Mouse (Mus musculus) embryonic facial prominence, embryonic 14.5 days (tissue): ENCODE results near the gene Map4k5. TPM values are rescaled to one million over a fixed set of nuclear protein-coding genes. Genes with fewer than 3 reads are reported as not detected.

Experiments
- ATAC-seq: fragments of 200-750 bp; cut with Nextera tagmentation; 2 replicates; pipeline ENCODE4 v1.8.0; 2017; ENCODE audit warnings: low read depth, moderate number of reproducible peaks, moderate TSS enrichment
- DNase-seq: peaks from one replicate; pipeline ENCODE4 v3.0.0-alpha.2; 2015; ENCODE audit warnings: low spot score
- H3K27ac ChIP-seq: fragments of 300-500 bp; sonication (generic); replicated peaks from 2 replicates; pipeline ENCODE4 v1.5.1; 2014; ENCODE audit warnings: low read depth, mild to moderate bottlenecking, low read length, moderate library complexity
- H3K27me3 ChIP-seq: fragments of 300-500 bp; sonication (generic); replicated peaks from 2 replicates; pipeline ENCODE4 v1.6.1; 2014; ENCODE audit warnings: low read length; ENCODE audit not compliant: control insufficient read depth, insufficient read depth
- H3K36me3 ChIP-seq: fragments of 300-500 bp; sonication (generic); 2 replicates; pipeline ENCODE4 v1.6.1; 2014; ENCODE audit warnings: low read length, mixed read lengths; ENCODE audit not compliant: control insufficient read depth, insufficient read depth
- H3K4me1 ChIP-seq: fragments of 300-500 bp; sonication (generic); 2 replicates; pipeline ENCODE4 v1.6.1; 2014; ENCODE audit warnings: antibody characterized with exemption, low read length; ENCODE audit not compliant: control insufficient read depth, insufficient read depth
- H3K4me2 ChIP-seq: fragments of 300-500 bp; sonication (generic); 2 replicates; pipeline ENCODE4 v1.6.1; 2014; ENCODE audit warnings: low read depth, mild to moderate bottlenecking, low read length, moderate library complexity, mixed read lengths
- H3K4me3 ChIP-seq: fragments of 300-500 bp; sonication (generic); 2 replicates; pipeline ENCODE4 v1.5.1; 2014; ENCODE audit warnings: low read depth, mild to moderate bottlenecking, low read length
- H3K9ac ChIP-seq: fragments of 300-500 bp; sonication (generic); 2 replicates; pipeline ENCODE4 v1.6.1; 2014; ENCODE audit warnings: low read depth, mild to moderate bottlenecking, low read length, moderate library complexity, mixed read lengths
- H3K9me3 ChIP-seq: fragments of 300-500 bp; sonication (generic); 2 replicates; pipeline ENCODE4 v1.6.1; 2016; ENCODE audit warnings: low read length; ENCODE audit not compliant: control insufficient read depth
- WGBS: fragments of 180-500 bp; shearing (Covaris S2); extraction: QIAGEN DNeasy Blood & Tissue Kit; methylation state at CpG from one replicate; pipeline ENCODE4 v1.1.7; 2014; 5-methylcytosine and 5-hydroxymethylcytosine counted together
- polyA plus RNA-seq: library from polyadenylated mRNA; unstranded; fragments of >200 nt; fragmentation: Nextera tagmentation; extraction: Ambion mirVana; gene quantifications from 2 replicates; pipeline ENCODE4 v1.2.1, GENCODE M21; 2014

The Map4k5 gene
- polyA plus RNA-seq, 1 experiment from 2014 or later: 45.2 TPM

DNA sequence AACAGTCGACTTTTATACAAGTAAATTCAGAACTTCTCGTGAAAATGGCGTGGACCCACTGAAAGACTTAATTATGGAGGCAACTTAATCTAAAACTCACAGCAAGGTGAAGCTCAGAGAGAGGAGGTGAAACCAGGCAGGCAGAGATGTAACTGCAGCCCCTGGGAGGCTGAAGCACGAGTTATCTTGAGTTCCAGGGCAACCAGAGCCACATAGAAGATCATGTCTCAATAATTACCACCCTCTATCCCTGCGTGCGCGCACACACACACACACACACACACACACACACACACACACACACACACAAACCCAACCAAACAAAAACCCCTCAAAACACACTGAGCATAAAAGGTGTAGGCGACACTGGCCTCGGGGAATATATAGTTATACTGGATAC, 46.5 kb downstream of the Map4k5 start:
- DNase-seq: no peak
- Histone ChIP-seq H3K9ac (no peak overlapping the region), H3K36me3 (peaks cover 65% of the 10 kb centered on the region)

DNA sequence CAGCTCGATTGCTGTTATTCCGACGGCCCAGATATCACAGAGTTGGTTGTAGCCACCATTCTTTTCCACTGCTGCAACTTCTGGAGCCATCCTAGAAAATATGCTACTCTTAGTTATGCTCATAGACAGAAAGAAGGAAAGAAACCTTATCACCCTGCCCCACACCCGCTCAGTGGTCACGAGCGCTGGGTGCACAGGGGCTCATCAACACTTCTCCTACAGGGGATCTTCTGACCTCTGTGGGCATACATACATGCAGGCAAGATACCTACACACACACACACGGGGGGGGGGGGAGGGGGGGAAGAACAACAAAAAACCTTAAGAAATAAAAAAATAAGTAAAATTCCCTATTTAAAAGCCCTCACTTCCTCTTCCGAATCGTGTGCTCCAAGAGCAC, 47.3 kb downstream of the Map4k5 start:
- Histone ChIP-seq H3K4me3 (no peak overlapping the region), H3K9me3 (no peaks in the 10 kb centered on the region), H3K4me1 (no peaks in the 10 kb centered on the region; the same call in 1 of the 2 replicates), H3K27ac (no peak overlapping the region), H3K9ac (no peak overlapping the region), H3K36me3 (peaks cover 62% of the 10 kb centered on the region), H3K4me2 (no peak overlapping the region), H3K27me3 (no peaks in the 10 kb centered on the region)
- ATAC-seq: no peak
- DNase-seq: no peak
- 87% methylated on average over 9 of the region's 9 CpGs for WGBS

More for the DNA sequence above, 46.5 kb downstream of the Map4k5 start:
- Histone ChIP-seq H3K27me3 (no peaks in the 10 kb centered on the region), H3K4me1 (no peaks in the 10 kb centered on the region; the same call in 1 of the 2 replicates), H3K4me3 (no peak overlapping the region), H3K9me3 (no peaks in the 10 kb centered on the region), H3K27ac (no peak overlapping the region), H3K4me2 (no peak overlapping the region)
- ATAC-seq: no peak
- 95% methylated on average over 9 of the region's 9 CpGs for WGBS

DNA sequence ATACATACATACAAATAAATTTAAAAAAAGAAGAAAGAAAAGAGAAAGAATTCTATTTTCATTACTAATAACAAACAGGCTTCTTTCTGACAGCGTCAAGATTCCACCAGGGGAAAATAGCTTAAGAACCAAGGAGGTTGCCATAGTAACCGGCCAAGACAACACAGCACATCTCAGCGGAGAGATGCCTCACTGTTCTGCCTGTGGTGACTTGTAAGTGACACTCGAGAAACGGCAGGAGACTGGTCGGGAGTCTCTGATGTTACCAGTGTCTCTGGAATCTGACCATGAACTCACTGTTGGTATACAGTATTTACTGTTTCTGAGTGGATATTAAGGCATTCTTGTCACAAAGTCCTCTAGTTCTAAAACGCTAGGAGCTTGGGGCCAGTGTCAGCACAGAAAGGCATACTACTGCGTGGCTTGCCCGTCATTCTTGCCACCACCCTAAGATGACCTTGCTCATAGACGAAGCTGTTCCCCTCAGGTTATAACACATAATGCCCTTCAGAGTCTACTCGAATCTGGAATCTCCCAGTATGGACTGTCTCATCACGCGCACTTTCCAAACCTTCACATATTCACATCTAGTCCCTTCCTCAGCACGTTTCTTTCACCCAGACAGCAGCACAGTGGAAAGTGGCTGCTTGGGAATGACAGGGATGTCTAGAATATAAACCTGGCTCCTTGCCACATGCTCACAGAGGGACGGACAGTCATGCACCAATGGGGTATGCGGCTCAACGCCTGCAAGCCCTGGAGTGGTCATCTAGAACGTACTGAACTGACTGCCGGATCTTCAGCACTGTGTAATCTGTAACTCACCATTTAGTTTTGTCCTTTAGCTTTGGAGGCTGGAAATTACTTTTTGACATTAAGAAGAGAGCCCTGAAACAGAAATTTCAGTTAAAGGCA, 49.2 kb downstream of the Map4k5 start:
- Histone ChIP-seq H3K4me2 (no peak overlapping the region), H3K4me1 (no peaks in the 10 kb centered on the region; the same call in 1 of the 2 replicates), H3K4me3 (no peak overlapping the region), H3K9ac (no peak overlapping the region), H3K36me3 (peaks cover 68% of the 10 kb centered on the region), H3K27me3 (no peaks in the 10 kb centered on the region), H3K27ac (no peak overlapping the region), H3K9me3 (no peaks in the 10 kb centered on the region)
- peak; percentile 83 for DNase-seq
- ATAC-seq: peak; percentile 76; the same call in 1 of the 2 replicates
- WGBS: 68% methylated on average over 19 of the region's 19 CpGs

DNA sequence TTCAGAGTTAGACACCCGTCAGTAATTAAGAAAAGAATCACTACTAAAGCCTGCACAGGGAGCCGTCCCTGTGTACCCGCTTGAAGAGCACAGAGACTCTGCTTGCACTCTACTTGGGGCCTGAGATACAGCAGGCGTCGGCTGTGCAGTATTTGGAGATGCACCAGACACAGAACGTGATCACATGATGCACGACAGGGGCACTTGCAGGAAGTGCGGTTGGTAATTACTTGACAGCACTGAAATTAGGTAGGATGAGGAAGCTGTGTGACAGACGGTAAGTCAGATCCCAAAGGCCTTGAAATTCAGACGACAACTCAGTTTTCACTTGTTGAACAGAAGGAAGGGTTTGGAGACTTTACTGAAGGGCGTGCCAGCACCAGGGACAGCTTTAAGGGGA, 54.6 kb downstream of the Map4k5 start:
- H3K36me3 ChIP-seq: peaks cover 70% of the 10 kb centered on the region
- H3K4me1 ChIP-seq: no peaks in the 10 kb centered on the region; the same call in 1 of the 2 replicates
- ATAC-seq (no peak), DNase-seq (no peak)
- H3K27me3 ChIP-seq: no peaks in the 10 kb centered on the region
- no peak overlapping the region for H3K27ac ChIP-seq
- H3K9me3 ChIP-seq: no peaks in the 10 kb centered on the region
- H3K4me3 ChIP-seq: no peak overlapping the region
- H3K9ac ChIP-seq: no peak overlapping the region
- no peak overlapping the region for H3K4me2 ChIP-seq
- 72% methylated on average over 11 of the region's 11 CpGs for WGBS

DNA sequence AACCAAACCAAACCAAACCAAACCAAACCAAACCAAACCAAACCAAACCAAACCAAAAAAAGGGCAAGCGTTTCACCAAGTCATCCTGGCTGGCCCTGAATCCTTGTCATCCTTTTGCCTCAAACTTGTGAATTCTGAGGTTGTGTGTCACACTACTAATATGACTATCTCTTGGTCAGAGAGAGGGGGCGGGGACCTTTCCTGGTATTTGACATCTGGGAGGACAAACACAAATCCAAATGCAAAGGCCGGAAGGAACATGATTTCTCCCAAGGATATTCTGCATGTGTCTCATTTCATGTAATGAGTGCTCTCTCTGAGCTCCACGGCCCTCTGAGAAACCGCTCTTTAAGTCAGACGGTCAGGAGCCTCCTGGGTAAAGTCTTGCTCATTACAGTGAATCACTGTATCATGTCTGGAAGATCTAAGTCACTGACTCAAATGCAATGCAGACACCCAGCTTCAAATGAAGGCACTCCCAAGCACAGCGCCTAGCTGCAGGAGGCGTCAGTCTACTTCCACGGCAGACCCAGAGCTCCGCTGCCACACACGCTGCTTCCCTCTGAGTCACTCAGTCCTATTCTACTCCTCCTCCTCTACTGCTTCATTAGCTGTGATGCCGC, 58.9 kb downstream of the Map4k5 start:
- Histone ChIP-seq H3K4me1 (no peaks in the 10 kb centered on the region), H3K27me3 (no peaks in the 10 kb centered on the region), H3K27ac (no peak overlapping the region), H3K36me3 (peaks cover 82% of the 10 kb centered on the region), H3K9me3 (no peaks in the 10 kb centered on the region), H3K4me3 (no peak overlapping the region), H3K9ac (no peak overlapping the region), H3K4me2 (no peak overlapping the region)
- DNase-seq: no peak
- WGBS: 83% methylated on average over 12 of the region's 12 CpGs
- ATAC-seq: no peak

DNA sequence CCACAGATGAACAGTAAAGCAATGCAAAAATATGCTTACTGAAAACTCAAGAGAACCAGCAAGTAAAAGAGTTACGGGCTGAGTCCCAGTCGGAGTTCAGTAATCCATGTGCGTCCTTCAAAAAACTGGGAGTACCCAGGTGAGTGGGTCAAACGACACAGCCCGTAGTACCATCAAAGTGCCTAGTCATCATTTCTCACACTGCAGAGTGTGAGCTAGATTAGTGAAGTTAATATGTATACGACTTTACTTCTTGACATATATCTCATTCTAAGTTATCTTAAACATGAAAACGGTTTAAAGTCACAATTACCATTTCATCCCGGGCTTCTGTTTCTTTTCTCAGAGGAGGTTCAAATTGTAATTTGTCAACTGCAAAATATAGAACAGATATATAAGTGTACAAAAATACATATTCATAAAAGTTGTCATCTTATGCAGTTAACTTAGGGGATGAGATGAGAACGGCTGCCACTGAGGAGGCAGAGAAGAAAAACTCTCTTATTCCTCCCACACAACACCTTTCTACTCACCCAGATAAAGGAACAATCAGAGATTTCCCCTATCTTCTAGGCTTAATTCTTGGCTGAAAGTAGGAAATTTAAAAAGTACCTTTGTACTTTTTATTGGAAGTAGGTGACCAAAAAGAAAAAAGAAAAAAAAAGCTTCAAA, 61.6 kb downstream of the Map4k5 start:
- no peak for ATAC-seq
- H3K27me3 ChIP-seq: no peaks in the 10 kb centered on the region
- no peak overlapping the region for H3K27ac ChIP-seq
- H3K4me2 ChIP-seq: no peak overlapping the region
- no peak overlapping the region for H3K4me3 ChIP-seq
- no peak for DNase-seq
- peaks cover 80% of the 10 kb centered on the region for H3K36me3 ChIP-seq
- no peaks in the 10 kb centered on the region for H3K9me3 ChIP-seq
- WGBS: 93% methylated on average over 9 of the region's 9 CpGs
- H3K4me1 ChIP-seq: no peaks in the 10 kb centered on the region
- H3K9ac ChIP-seq: no peak overlapping the region

DNA sequence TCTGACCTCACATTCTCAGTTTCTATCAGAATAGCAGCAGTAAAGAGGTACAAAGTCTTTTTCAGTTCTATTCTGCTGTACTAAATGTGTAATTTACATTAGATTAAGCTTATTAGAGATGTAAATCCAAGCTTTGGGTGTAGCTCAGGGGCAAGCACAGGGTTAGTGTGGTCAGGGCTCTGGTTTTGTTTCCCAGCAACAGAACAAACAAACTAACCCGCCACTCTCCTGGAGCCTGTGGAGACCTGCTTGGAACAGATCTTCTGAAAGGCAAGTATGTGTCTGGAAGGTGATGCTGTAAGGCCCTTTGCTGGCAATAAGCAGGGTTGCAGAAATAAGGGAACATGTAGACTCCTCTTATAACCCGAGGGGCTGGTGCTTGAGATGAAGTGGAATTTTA, 64.8 kb downstream of the Map4k5 start:
- no peak for DNase-seq
- no peak for ATAC-seq
- Histone ChIP-seq H3K27me3 (no peaks in the 10 kb centered on the region), H3K9ac (no peak overlapping the region), H3K9me3 (no peaks in the 10 kb centered on the region), H3K4me2 (no peak overlapping the region), H3K36me3 (peaks cover 79% of the 10 kb centered on the region), H3K4me3 (no peak overlapping the region), H3K4me1 (no peaks in the 10 kb centered on the region), H3K27ac (no peak overlapping the region)
- WGBS: 75% methylated on average over 2 of the region's 2 CpGs

DNA sequence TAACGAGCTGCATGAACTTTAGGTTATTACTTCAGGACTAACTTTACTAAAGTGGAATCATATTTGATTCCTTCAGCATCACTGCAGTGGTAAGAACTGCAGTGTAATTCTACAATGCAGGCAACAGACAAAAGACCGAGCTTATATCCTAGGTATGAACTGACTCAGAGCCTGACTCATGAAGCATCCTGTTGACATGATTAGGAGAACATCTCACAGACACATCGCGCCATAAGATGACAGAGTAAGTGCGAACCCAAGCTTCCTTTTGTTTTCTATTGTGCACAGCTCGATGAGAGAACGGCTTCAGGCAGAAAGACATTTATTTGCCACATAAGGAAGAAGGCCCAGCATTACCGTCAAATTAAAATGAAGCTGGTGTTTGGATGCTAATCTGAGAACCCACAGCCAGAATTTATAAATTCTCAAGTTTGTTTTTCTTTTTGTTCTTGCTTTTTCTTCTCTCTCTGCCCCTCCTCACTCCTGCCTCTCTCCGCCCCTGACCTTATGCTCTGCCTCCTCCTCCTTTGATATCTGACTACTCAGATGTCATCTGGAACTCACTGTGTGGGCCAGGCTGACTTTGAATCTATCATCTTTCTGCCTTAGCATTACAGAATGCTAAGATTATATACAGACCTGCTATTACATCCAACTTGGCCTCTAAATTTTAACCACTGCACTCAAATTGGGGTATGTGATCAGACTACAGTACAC, 68.0 kb downstream of the Map4k5 start:
- H3K27ac ChIP-seq: no peak overlapping the region
- no peak overlapping the region for H3K4me3 ChIP-seq
- H3K4me1 ChIP-seq: no peaks in the 10 kb centered on the region
- ATAC-seq (no peak), DNase-seq (no peak)
- no peak overlapping the region for H3K4me2 ChIP-seq
- 80% methylated on average over 9 of the region's 9 CpGs for WGBS
- peaks cover 88% of the 10 kb centered on the region for H3K36me3 ChIP-seq
- no peaks in the 10 kb centered on the region for H3K27me3 ChIP-seq
- H3K9me3 ChIP-seq: no peaks in the 10 kb centered on the region
- H3K9ac ChIP-seq: no peak overlapping the region
